Mouse (Mus musculus): ENCODE data around the gene Bbx.

DNA sequence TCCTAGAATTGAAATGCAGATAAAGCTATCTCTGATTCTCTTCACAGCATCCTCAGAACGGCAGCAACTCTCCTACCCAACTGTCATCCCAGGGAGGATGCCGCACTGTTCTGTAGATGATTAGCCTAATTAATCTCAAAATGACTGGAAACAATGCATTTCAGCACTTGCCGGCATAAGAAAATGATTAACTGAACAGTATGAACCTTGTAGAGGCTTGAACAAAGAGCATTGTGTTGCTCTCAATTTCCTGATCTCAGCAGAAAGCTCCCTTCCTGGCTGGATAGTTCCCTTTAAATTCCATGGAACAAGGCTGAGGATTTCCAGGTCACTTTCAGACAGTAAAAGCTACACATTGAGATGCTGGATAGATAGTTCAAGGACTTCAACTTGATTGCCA lies 197.0 kb downstream of the Bbx start:
- TF ChIP-seq CTCF (IDR thresholded peaks at IDR 0.05; ENCODE audit: low read depth) (no peak), EP300 (IDR thresholded peaks at IDR 0.05; ENCODE audit: low read depth) (no peak)

Measured in liver, embryonic 14.5 days (tissue).